In the genomic region with DNA sequence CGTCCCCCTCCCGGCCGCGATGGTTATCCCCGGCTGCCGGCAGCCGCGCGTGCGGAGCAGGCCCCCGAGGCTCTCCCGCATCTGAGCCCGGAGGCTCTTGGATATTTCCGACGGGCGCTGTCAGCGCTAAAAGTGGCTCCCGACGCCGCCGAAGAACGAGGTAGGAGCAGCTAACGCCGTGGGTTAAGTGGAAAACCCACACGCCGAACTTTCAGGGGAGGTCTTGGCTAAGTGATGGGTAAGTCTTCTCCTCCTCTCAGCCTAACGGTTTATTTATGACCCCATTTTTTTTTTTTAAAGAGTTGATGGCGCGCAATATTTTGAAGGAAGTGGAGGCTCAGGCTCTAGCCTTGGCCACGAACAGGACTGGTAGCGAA, we compare ENCODE assay signal across 8 mouse cellular contexts. TPM values are rescaled to one million over a fixed set of nuclear protein-coding genes. Genes with fewer than 3 reads are reported as not detected.
DNase-seq lines count a peak whose midpoint lies in the region; ATAC-seq and TF ChIP-seq lines count a peak whose summit lies in the region.

No protein-coding gene starts in this region.

- no peaks in the 10 kb centered on the region for H3K27me3 ChIP-seq in embryonic facial prominence, embryonic 10.5 days (replicated peaks; ENCODE audit: low read depth, poor library complexity, severe bottlenecking)
- no peaks in the 10 kb centered on the region for H3K27me3 ChIP-seq in hindbrain, postnatal 0 days (ENCODE audit: insufficient read depth, low read length)
- no peaks in the 10 kb centered on the region for H3K27me3 ChIP-seq in midbrain, postnatal 0 days (ENCODE audit: insufficient read depth, low read length)

- H3K9ac ChIP-seq in hindbrain, postnatal 0 days (replicated peaks; ENCODE audit: low read length), result peak overlapping the region; percentile 71
- H3K9ac ChIP-seq in midbrain, postnatal 0 days (replicated peaks; ENCODE audit: low read length, poor library complexity, severe bottlenecking), result peak overlapping the region; percentile 66

- WGBS in embryonic facial prominence, embryonic 10.5 days, result under 1% methylated on average over 31 of the region's 31 CpGs
- WGBS in hindbrain, postnatal 0 days, result under 1% methylated on average over 31 of the region's 31 CpGs
- WGBS in midbrain, postnatal 0 days, result 0% methylated on average over 31 of the region's 31 CpGs

- peaks cover 35% of the 10 kb centered on the region for H3K4me1 ChIP-seq in embryonic facial prominence, embryonic 10.5 days
- H3K4me1 ChIP-seq in hindbrain, postnatal 0 days (ENCODE audit: insufficient read depth, low read length), result peaks cover 15% of the 10 kb centered on the region
- peaks cover 14% of the 10 kb centered on the region for H3K4me1 ChIP-seq in midbrain, postnatal 0 days (ENCODE audit: insufficient read depth, low read length)

- TF ChIP-seq CTCF in layer of hippocampus, adult 2 months (conservative IDR thresholded peaks at IDR 0.05), result no peak
- no peak for TF ChIP-seq CTCF in hindbrain, postnatal 0 days (IDR thresholded peaks at IDR 0.05; ENCODE audit: low read depth)
- TF ChIP-seq CTCF in midbrain, postnatal 0 days (IDR thresholded peaks at IDR 0.05), result no peak

- H3K27ac ChIP-seq in layer of hippocampus, adult 2 months, result peak overlapping the region; percentile 78
- H3K27ac ChIP-seq in embryonic facial prominence, embryonic 10.5 days (replicated peaks), result peak overlapping the region; percentile 85
- peak overlapping the region; percentile 18 for H3K27ac ChIP-seq in hindbrain, postnatal 0 days
- no peak overlapping the region for H3K27ac ChIP-seq in midbrain, postnatal 0 days (ENCODE audit: low read depth, low read length)

- H3K4me3 ChIP-seq in layer of hippocampus, adult 2 months, result peak overlapping the region; percentile 67
- H3K4me3 ChIP-seq in embryonic facial prominence, embryonic 10.5 days, result peak overlapping the region; percentile 90
- peak overlapping the region; percentile 76 for H3K4me3 ChIP-seq in hindbrain, postnatal 0 days (ENCODE audit: low read length)
- peak overlapping the region; percentile 83 for H3K4me3 ChIP-seq in midbrain, postnatal 0 days (ENCODE audit: low read depth, low read length)

- peaks cover 47% of the 10 kb centered on the region for H3K36me3 ChIP-seq in embryonic facial prominence, embryonic 10.5 days (replicated peaks)
- H3K36me3 ChIP-seq in hindbrain, postnatal 0 days (ENCODE audit: insufficient read depth, low read length), result peaks cover 15% of the 10 kb centered on the region; the same call in 1 of the 2 replicates
- H3K36me3 ChIP-seq in midbrain, postnatal 0 days (ENCODE audit: insufficient read depth, low read length), result peaks cover 18% of the 10 kb centered on the region

- DNase-seq in layer of hippocampus, adult 2 months (ENCODE audit: low spot score in 2 of 2), result no peak
- DNase-seq in layer of hippocampus, adult 18-20 months (ENCODE audit: low spot score in 2 of 2), result no peak
- DNase-seq in embryonic facial prominence, embryonic 10.5 days (ENCODE audit: low spot score), result no peak
- DNase-seq in hindbrain, postnatal 0 days (ENCODE audit: low spot score), result no peak
- DNase-seq in midbrain, postnatal 0 days (ENCODE audit: low spot score), result no peak
- DNase-seq in cerebellum, adult 18-20 months, result no peak
- DNase-seq in embryo, embryonic 11 days, result no peak
- no peak for DNase-seq in kidney, adult 18-20 months

- no peaks in the 10 kb centered on the region for H3K9me3 ChIP-seq in embryonic facial prominence, embryonic 10.5 days
- no peaks in the 10 kb centered on the region for H3K9me3 ChIP-seq in hindbrain, postnatal 0 days (ENCODE audit: low read length)
- no peaks in the 10 kb centered on the region for H3K9me3 ChIP-seq in midbrain, postnatal 0 days (ENCODE audit: low read length)

- H3K4me2 ChIP-seq in hindbrain, postnatal 0 days (ENCODE audit: low read depth, low read length), result peak overlapping the region; percentile 99
- peak overlapping the region; percentile 98 for H3K4me2 ChIP-seq in midbrain, postnatal 0 days (ENCODE audit: low read depth, low read length, poor library complexity, severe bottlenecking)

- ATAC-seq in hindbrain, postnatal 0 days, result no peak; the same call in 1 of the 2 replicates
- ATAC-seq in midbrain, postnatal 0 days (ENCODE audit: low FRiP score), result no peak

RNA-seq across cellular contexts. Expression of a gene that starts 0.4 kb away (rescaled TPM):
- 10 to 100 TPM; 11.8 to 13.1 TPM for total RNA-seq in layer of hippocampus, adult 2 months (2021)
- total RNA-seq in layer of hippocampus, adult 18-20 months (2021), result 10 to 100 TPM; 11.7 to 14.5 TPM
- 59.1 and 64.5 TPM in 2 replicates for polyA plus RNA-seq in embryonic facial prominence, embryonic 10.5 days (2016; fragmentation: Nextera tagmentation; extraction: Ambion mirVana)
- total RNA-seq in hindbrain, postnatal 0 days (2014; rRNA removed), result 19.9 and 28.9 TPM in 2 replicates
- polyA plus RNA-seq in hindbrain, postnatal 0 days (2015; fragmentation: Nextera tagmentation; extraction: Ambion mirVana), result 23.0 and 23.5 TPM in 2 replicates
- total RNA-seq in midbrain, postnatal 0 days (2014; rRNA removed), result 22.0 and 30.4 TPM in 2 replicates
- 17.3 and 17.8 TPM in 2 replicates for polyA plus RNA-seq in midbrain, postnatal 0 days (2015; fragmentation: Nextera tagmentation; extraction: Ambion mirVana)

RNA-seq across cellular contexts. Expression of a gene that starts 0.4 kb away (rescaled TPM):
- total RNA-seq in layer of hippocampus, adult 2 months (2021), result 10 to 100 TPM; 82.4 to 91.1 TPM
- 10 to 100 TPM; 83.2 to 98.7 TPM for total RNA-seq in layer of hippocampus, adult 18-20 months (2021)
- 57.4 and 69.6 TPM in 2 replicates for polyA plus RNA-seq in embryonic facial prominence, embryonic 10.5 days (2016; fragmentation: Nextera tagmentation; extraction: Ambion mirVana)
- 62.0 and 69.2 TPM in 2 replicates for total RNA-seq in hindbrain, postnatal 0 days (2014; rRNA removed)
- 86.0 and 88.3 TPM in 2 replicates for polyA plus RNA-seq in hindbrain, postnatal 0 days (2015; fragmentation: Nextera tagmentation; extraction: Ambion mirVana)
- 75.1 and 94.0 TPM in 2 replicates for total RNA-seq in midbrain, postnatal 0 days (2014; rRNA removed)
- polyA plus RNA-seq in midbrain, postnatal 0 days (2015; fragmentation: Nextera tagmentation; extraction: Ambion mirVana), result 72.0 and 73.3 TPM in 2 replicates

RNA-seq across cellular contexts. Expression of a gene that starts 12.4 kb away (rescaled TPM):
- total RNA-seq in layer of hippocampus, adult 2 months (2021), result 1 to 10 TPM; 1.4 to 1.6 TPM
- 1 to 10 TPM; 1.7 to 2.2 TPM for total RNA-seq in layer of hippocampus, adult 18-20 months (2021)
- 0.16 TPM in 1 of 2 replicates, not detected in the other for polyA plus RNA-seq in embryonic facial prominence, embryonic 10.5 days (2016; fragmentation: Nextera tagmentation; extraction: Ambion mirVana)
- total RNA-seq in hindbrain, postnatal 0 days (2014; rRNA removed), result 1.9 TPM in 1 of 2 replicates, not detected in the other
- 0.75 and 0.81 TPM in 2 replicates for polyA plus RNA-seq in hindbrain, postnatal 0 days (2015; fragmentation: Nextera tagmentation; extraction: Ambion mirVana)
- 0.66 and 2.6 TPM in 2 replicates for total RNA-seq in midbrain, postnatal 0 days (2014; rRNA removed)
- polyA plus RNA-seq in midbrain, postnatal 0 days (2015; fragmentation: Nextera tagmentation; extraction: Ambion mirVana), result 0.25 and 1.1 TPM in 2 replicates

RNA-seq across cellular contexts. Expression of a gene that starts 15.4 kb away (rescaled TPM):
- total RNA-seq in layer of hippocampus, adult 2 months (2021), result under 1 TPM in 1 of 2 experiments, not detected in 1; 0.22 TPM
- total RNA-seq in layer of hippocampus, adult 18-20 months (2021), result under 1 TPM; 0.12 to 0.13 TPM
- 0.13 and 0.39 TPM in 2 replicates for polyA plus RNA-seq in embryonic facial prominence, embryonic 10.5 days (2016; fragmentation: Nextera tagmentation; extraction: Ambion mirVana)
- total RNA-seq in hindbrain, postnatal 0 days (2014; rRNA removed), result 0.16 and 0.32 TPM in 2 replicates
- polyA plus RNA-seq in hindbrain, postnatal 0 days (2015; fragmentation: Nextera tagmentation; extraction: Ambion mirVana), result 0.69 and 0.78 TPM in 2 replicates
- total RNA-seq in midbrain, postnatal 0 days (2014; rRNA removed), result 0.38 and 1.6 TPM in 2 replicates
- polyA plus RNA-seq in midbrain, postnatal 0 days (2015; fragmentation: Nextera tagmentation; extraction: Ambion mirVana), result 0.43 and 0.60 TPM in 2 replicates

RNA-seq across cellular contexts. Expression of a gene that starts 19.9 kb away (rescaled TPM):
- total RNA-seq in layer of hippocampus, adult 2 months (2021), result not detected
- total RNA-seq in layer of hippocampus, adult 18-20 months (2021), result under 1 TPM in 1 of 2 experiments, not detected in 1; 0.45 TPM
- polyA plus RNA-seq in embryonic facial prominence, embryonic 10.5 days (2016; fragmentation: Nextera tagmentation; extraction: Ambion mirVana), result 0.10 and 0.35 TPM in 2 replicates
- 0.43 and 0.52 TPM in 2 replicates for total RNA-seq in hindbrain, postnatal 0 days (2014; rRNA removed)
- polyA plus RNA-seq in hindbrain, postnatal 0 days (2015; fragmentation: Nextera tagmentation; extraction: Ambion mirVana), result 0.64 and 0.71 TPM in 2 replicates
- total RNA-seq in midbrain, postnatal 0 days (2014; rRNA removed), result 0.88 and 1.8 TPM in 2 replicates
- polyA plus RNA-seq in midbrain, postnatal 0 days (2015; fragmentation: Nextera tagmentation; extraction: Ambion mirVana), result 0.94 and 1.1 TPM in 2 replicates
